Mouse (Mus musculus) E14TG2a.4 (cell line): ENCODE data around the gene Ncoa7.
A peak's percentile ranks its signal among the peaks of the same experiment; 100 is the strongest.

ENCODE experiments used
- H3K27me3 ChIP-seq: 2 replicates; pipeline ENCODE4 v1.6.1; 2014; ENCODE audit warnings: low read length, control low read depth; ENCODE audit not compliant: insufficient read depth
- H3K36me3 ChIP-seq: 2 replicates; pipeline ENCODE4 v1.6.1; 2014; ENCODE audit warnings: low read length, control low read depth; ENCODE audit not compliant: insufficient read depth
- H3K4me1 ChIP-seq: replicated peaks from 2 replicates; pipeline ENCODE4 v1.6.1; 2014; ENCODE audit warnings: low read depth, low read length, control low read depth
- H3K4me3 ChIP-seq: replicated peaks from 2 replicates; pipeline ENCODE4 v1.5.1; 2014; ENCODE audit warnings: mild to moderate bottlenecking, low read length
- H3K9me3 ChIP-seq: 2 replicates; pipeline ENCODE4 v1.6.1; 2014; ENCODE audit warnings: low read length, control low read depth
- CTCF ChIP-seq: conservative IDR thresholded peaks from 2 replicates; pipeline ENCODE4 v1.5.1; 2014; ENCODE audit warnings: low read length
- NANOG ChIP-seq: IDR thresholded peaks from 2 replicates; pipeline ENCODE4 v1.6.1; 2014; ENCODE audit warnings: borderline replicate concordance, low read length, mixed read lengths
- POU5F1 ChIP-seq: IDR thresholded peaks from 2 replicates; pipeline ENCODE4 v1.6.1; 2014; ENCODE audit warnings: low read length, borderline replicate concordance

Ncoa7 gene

GRCm38 (mm10) chr10:30774396-30774795, 28.7 kb downstream of the Ncoa7 start:
- Histone ChIP-seq H3K4me3 (no peak overlapping the region), H3K27me3 (no peaks in the 10 kb centered on the region), H3K4me1 (peaks cover 49% of the 10 kb centered on the region), H3K9me3 (peaks cover 23% of the 10 kb centered on the region), H3K36me3 (peaks cover 6% of the 10 kb centered on the region; the same call in 1 of the 2 replicates)
- no peak for TF ChIP-seq CTCF
- no peak for TF ChIP-seq POU5F1
- TF ChIP-seq NANOG = no peak

DNA sequence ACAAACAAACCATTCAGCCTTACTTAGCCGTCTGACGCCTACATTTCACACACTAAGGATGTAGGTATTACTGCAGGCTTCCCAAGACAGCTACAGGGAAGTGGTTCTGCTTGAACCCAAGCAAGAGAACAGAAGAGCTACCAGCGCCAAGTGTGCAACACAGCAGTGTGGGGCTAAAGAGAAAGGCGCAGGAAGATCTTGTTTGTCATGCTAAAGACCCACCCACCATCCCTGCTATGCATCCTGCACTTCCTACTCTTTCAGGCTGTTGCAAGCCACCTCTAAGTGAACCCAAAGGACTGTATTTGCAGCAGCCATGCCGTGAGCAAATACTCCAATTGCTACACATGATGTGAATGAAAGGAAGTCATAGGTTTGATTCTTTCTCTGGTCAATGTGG, 29.9 kb downstream of the Ncoa7 start:
- no peaks in the 10 kb centered on the region for H3K27me3 ChIP-seq
- peaks cover 51% of the 10 kb centered on the region for H3K4me1 ChIP-seq
- peaks cover 23% of the 10 kb centered on the region for H3K9me3 ChIP-seq
- H3K4me3 ChIP-seq = no peak overlapping the region
- peaks cover 6% of the 10 kb centered on the region; the same call in 1 of the 2 replicates for H3K36me3 ChIP-seq
- TF ChIP-seq NANOG = no peak
- no peak for TF ChIP-seq CTCF
- peak; percentile 62; the same call in 1 of the 2 replicates for TF ChIP-seq POU5F1

DNA sequence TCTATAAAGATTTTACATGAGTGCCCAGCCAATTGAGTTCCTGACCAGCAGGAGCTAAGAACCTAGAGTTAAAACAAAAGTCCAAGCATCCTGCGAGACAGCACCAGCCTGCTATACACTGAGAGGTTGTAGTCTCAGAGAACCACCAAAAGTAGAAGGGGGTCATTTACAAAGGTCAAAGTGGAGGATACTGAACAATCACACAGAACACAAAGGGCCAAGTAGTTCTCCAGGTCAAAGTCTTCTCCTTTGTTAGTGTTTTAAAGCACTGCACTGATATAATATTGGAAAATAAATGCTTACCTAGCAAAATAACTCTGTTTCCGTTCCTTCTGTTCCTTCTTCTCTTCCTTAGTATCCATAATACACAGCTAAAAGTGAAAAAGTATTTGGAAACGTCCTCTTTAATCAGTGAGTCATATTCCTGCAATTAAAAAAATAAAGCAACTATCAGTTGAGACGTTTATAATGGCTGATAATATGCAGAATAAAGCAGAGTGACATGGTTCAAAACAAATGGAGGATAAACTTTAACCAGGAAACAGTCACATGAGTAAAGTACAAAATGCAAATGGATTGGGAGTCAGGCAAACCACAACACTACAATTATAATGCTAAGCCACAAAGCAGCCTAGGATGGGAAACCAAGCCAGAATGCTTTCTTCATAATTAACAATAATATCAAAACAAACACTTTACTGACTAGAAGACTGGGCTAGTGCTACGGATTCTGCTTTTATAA, 31.5 kb downstream of the Ncoa7 start:
- TF ChIP-seq POU5F1 = no peak
- no peak for TF ChIP-seq CTCF
- TF ChIP-seq NANOG = no peak
- H3K9me3 ChIP-seq = peaks cover 23% of the 10 kb centered on the region
- peaks cover 51% of the 10 kb centered on the region for H3K4me1 ChIP-seq
- peaks cover 6% of the 10 kb centered on the region; the same call in 1 of the 2 replicates for H3K36me3 ChIP-seq
- no peaks in the 10 kb centered on the region for H3K27me3 ChIP-seq
- H3K4me3 ChIP-seq = no peak overlapping the region

GRCm38 (mm10) chr10:30768820-30769219, 34.3 kb downstream of the Ncoa7 start:
- H3K9me3 ChIP-seq = peaks cover 30% of the 10 kb centered on the region

DNA sequence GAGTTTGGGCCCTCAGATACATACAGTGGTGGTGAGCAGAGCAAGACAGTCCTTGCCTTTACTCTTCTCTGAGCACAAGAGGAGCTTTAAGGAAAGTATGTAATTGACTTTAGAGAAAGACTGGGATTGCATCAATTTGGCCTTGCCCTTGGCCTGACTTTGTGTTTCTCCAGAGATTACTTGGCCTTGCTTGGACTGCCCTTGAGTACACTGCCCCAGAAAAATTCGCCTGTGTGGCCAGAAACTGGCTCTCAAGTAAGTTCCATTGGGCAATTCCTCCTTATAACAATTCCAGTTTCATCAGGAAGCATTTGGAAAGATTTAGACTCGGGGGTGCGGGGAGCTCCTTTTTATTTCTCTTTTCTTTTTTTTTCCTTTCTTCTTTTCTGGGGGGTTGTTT, 34.9 kb downstream of the Ncoa7 start:
- TF ChIP-seq CTCF (no peak), NANOG (no peak), POU5F1 (no peak)
- Histone ChIP-seq H3K36me3 (peaks cover 6% of the 10 kb centered on the region; the same call in 1 of the 2 replicates), H3K27me3 (no peaks in the 10 kb centered on the region), H3K4me1 (peaks cover 30% of the 10 kb centered on the region), H3K9me3 (peaks cover 28% of the 10 kb centered on the region), H3K4me3 (no peak overlapping the region)

More at GRCm38 (mm10) chr10:30768820-30769219, 34.3 kb downstream of the Ncoa7 start:
- TF ChIP-seq CTCF = no peak
- no peak for TF ChIP-seq POU5F1
- TF ChIP-seq NANOG = no peak
- Histone ChIP-seq H3K4me3 (no peak overlapping the region), H3K36me3 (peaks cover 6% of the 10 kb centered on the region; the same call in 1 of the 2 replicates), H3K4me1 (peaks cover 34% of the 10 kb centered on the region), H3K27me3 (no peaks in the 10 kb centered on the region)

DNA sequence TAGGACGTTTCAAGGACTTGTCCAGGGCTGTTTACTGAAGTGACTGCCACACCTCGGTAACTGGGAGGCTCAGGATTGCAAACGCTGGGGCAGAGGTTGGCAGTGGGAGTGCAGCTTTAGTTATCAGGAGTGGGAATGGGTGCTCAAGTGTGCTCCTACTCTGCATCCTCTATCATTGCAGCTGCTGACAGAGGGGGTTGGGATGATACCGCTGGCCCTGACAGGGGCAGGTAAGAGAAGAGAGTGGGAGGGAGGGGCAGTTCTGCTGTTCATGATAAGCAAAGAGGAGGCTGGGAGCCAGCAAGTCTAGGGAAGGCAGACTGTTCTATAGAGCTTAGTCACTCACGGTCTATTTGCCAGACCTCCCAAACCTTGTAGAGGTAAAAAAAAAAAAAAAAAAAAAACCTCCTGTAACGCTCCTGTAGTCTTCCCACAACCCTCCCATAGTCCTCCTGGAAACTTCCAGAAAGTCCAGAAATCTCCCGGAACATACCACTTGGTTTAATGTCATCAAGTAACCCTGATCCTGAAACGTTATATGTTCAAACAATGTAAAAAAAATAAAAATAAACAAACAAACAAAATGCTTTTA, 39.9 kb downstream of the Ncoa7 start:
- peaks cover 13% of the 10 kb centered on the region for H3K4me1 ChIP-seq
- H3K27me3 ChIP-seq = no peaks in the 10 kb centered on the region
- TF ChIP-seq NANOG = no peak
- TF ChIP-seq CTCF = no peak
- TF ChIP-seq POU5F1 = no peak
- no peak overlapping the region for H3K4me3 ChIP-seq
- no peaks in the 10 kb centered on the region for H3K36me3 ChIP-seq
- peaks cover 8% of the 10 kb centered on the region; the same call in 1 of the 2 replicates for H3K9me3 ChIP-seq

DNA sequence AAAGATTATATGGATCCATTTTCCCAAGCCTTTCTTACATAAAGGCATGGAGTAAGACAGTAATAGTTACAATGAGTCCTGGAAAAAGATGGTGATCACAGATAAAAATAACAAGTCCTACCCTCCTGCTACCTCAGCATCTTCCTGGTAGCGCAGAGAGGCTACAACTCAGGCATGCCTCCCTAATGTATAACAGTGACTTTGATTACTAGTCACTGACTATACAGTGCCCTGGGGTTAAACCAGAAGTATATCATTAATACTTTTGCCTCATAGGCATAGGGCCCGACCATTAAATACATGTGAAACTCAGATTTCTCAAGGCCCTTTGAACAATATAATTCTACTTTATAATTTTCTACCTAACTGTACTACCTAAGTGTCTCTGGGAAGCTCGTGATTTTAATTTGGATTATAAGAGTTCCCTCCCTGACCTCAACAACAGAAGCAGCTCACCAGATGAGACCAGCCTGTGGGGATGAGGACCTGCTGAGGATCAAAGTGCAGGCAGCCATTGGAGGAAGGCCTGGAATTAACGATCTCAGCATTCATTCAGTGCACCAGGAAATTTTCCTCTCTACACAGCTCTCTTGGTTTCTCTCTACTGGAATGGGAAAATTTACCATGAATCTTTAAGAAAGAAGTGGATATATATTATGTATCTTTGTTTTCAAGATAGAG, 40.7 kb downstream of the Ncoa7 start:
- Histone ChIP-seq H3K27me3 (no peaks in the 10 kb centered on the region), H3K4me1 (peaks cover 8% of the 10 kb centered on the region), H3K4me3 (no peak overlapping the region), H3K9me3 (peaks cover 8% of the 10 kb centered on the region; the same call in 1 of the 2 replicates), H3K36me3 (no peaks in the 10 kb centered on the region)
- no peak for TF ChIP-seq POU5F1
- no peak for TF ChIP-seq NANOG
- no peak for TF ChIP-seq CTCF
